Mouse (Mus musculus): ENCODE data around the gene Naxe. TPM values are rescaled to one million over a fixed set of nuclear protein-coding genes. Genes with fewer than 3 reads are reported as not detected.

Gene Naxe
- 98.7 and 106 TPM in 2 replicates for polyA plus RNA-seq (2014; fragmentation: Nextera tagmentation; extraction: Ambion mirVana)

GRCm38 (mm10) chr3:88057902-88058696 lies at the start of gene Naxe:
Naxe (minus strand) TSS chr3:88058495.
- Histone ChIP-seq H3K4me3 (ENCODE audit: low read depth, low read length) (peak within 1 kb of the TSS; percentile 80), H3K4me2 (peak within 1 kb of the TSS; percentile 89), H3K9me3 (ENCODE audit: control insufficient read depth, low read length) (0 out of 2 replicates have a peak, but pooled peaks cover 3% of the 10 kb centered on the region), H3K36me3 (ENCODE audit: control insufficient read depth, insufficient read depth, low read length) (peaks cover 26% of the 10 kb centered on the region), H3K27me3 (replicated peaks; ENCODE audit: control insufficient read depth, insufficient read depth, low read length) (no peaks in the 10 kb centered on the region), H3K27ac (ENCODE audit: low read depth, low read length) (0 out of 2 replicates have a peak within 1 kb of the TSS, but pooled peaks have one; percentile 46), H3K4me1 (replicated peaks; ENCODE audit: control insufficient read depth, insufficient read depth, low read length) (peaks cover 8% of the 10 kb centered on the region; the same call in 1 of the 2 replicates), H3K9ac (ENCODE audit: low read depth, low read length) (peak within 1 kb of the TSS; percentile 76)
- under 1% methylated on average over 60 of the region's 60 CpGs for WGBS
- ATAC-seq (replicated peaks; ENCODE audit: low FRiP score): peak; percentile 93
- peak; percentile 92 for DNase-seq (ENCODE audit: low spot score)

- ATAC-seq (replicated peaks; ENCODE audit: low FRiP score) (no peak), DNase-seq (ENCODE audit: low spot score) (no peak)
- H3K27ac ChIP-seq (ENCODE audit: low read depth, low read length): no peak overlapping the region
- no peak overlapping the region for H3K4me3 ChIP-seq (ENCODE audit: low read depth, low read length)
- no peak overlapping the region for H3K9ac ChIP-seq (ENCODE audit: low read depth, low read length)
- no peaks in the 10 kb centered on the region for H3K4me1 ChIP-seq (replicated peaks; ENCODE audit: control insufficient read depth, insufficient read depth, low read length)
- no peak overlapping the region for H3K4me2 ChIP-seq
- H3K9me3 ChIP-seq (ENCODE audit: control insufficient read depth, low read length): no peaks in the 10 kb centered on the region
- WGBS: 85% methylated on average over 4 of the region's 4 CpGs
- H3K36me3 ChIP-seq (ENCODE audit: control insufficient read depth, insufficient read depth, low read length): peaks cover 37% of the 10 kb centered on the region
- no peaks in the 10 kb centered on the region for H3K27me3 ChIP-seq (replicated peaks; ENCODE audit: control insufficient read depth, insufficient read depth, low read length)
Observed at GRCm38 (mm10) chr3:88106126-88106525, 47.8 kb upstream of the Naxe start.

GRCm38 (mm10) chr3:88102611-88103010 lies 44.3 kb upstream of the Naxe start:
- DNase-seq (ENCODE audit: low spot score): no peak
- 69% methylated on average over 6 of the region's 6 CpGs for WGBS
- 0 out of 2 replicates have a peak, but pooled peaks have one; percentile 23 for ATAC-seq (replicated peaks; ENCODE audit: low FRiP score)
- no peak overlapping the region for H3K4me3 ChIP-seq (ENCODE audit: low read depth, low read length)
- no peak overlapping the region for H3K4me2 ChIP-seq
- no peak overlapping the region for H3K9ac ChIP-seq (ENCODE audit: low read depth, low read length)
- no peaks in the 10 kb centered on the region for H3K4me1 ChIP-seq (replicated peaks; ENCODE audit: control insufficient read depth, insufficient read depth, low read length)
- H3K27ac ChIP-seq (ENCODE audit: low read depth, low read length): peak overlapping the region; percentile 67
- H3K27me3 ChIP-seq (replicated peaks; ENCODE audit: control insufficient read depth, insufficient read depth, low read length): no peaks in the 10 kb centered on the region
- H3K36me3 ChIP-seq (ENCODE audit: control insufficient read depth, insufficient read depth, low read length): peaks cover 35% of the 10 kb centered on the region
- H3K9me3 ChIP-seq (ENCODE audit: control insufficient read depth, low read length): no peaks in the 10 kb centered on the region

- H3K36me3 ChIP-seq (ENCODE audit: control insufficient read depth, insufficient read depth, low read length): peaks cover 32% of the 10 kb centered on the region
- no peaks in the 10 kb centered on the region for H3K27me3 ChIP-seq (replicated peaks; ENCODE audit: control insufficient read depth, insufficient read depth, low read length)
- H3K4me2 ChIP-seq: no peak overlapping the region
- no peak for ATAC-seq (replicated peaks; ENCODE audit: low FRiP score)
- H3K4me3 ChIP-seq (ENCODE audit: low read depth, low read length): no peak overlapping the region
- DNase-seq (ENCODE audit: low spot score): no peak
- no peak overlapping the region for H3K9ac ChIP-seq (ENCODE audit: low read depth, low read length)
- 79% methylated on average over 6 of the region's 6 CpGs for WGBS
- no peaks in the 10 kb centered on the region for H3K4me1 ChIP-seq (replicated peaks; ENCODE audit: control insufficient read depth, insufficient read depth, low read length)
- peak overlapping the region; percentile 67 for H3K27ac ChIP-seq (ENCODE audit: low read depth, low read length)
- H3K9me3 ChIP-seq (ENCODE audit: control insufficient read depth, low read length): no peaks in the 10 kb centered on the region
Observed at GRCm38 (mm10) chr3:88102196-88102595, 43.9 kb upstream of the Naxe start.

GRCm38 (mm10) chr3:88101736-88102135 lies 43.4 kb upstream of the Naxe start:
- Histone ChIP-seq H3K4me2 (no peak overlapping the region), H3K27ac (ENCODE audit: low read depth, low read length) (no peak overlapping the region; the same call in 1 of the 2 replicates), H3K9ac (ENCODE audit: low read depth, low read length) (no peak overlapping the region), H3K4me1 (replicated peaks; ENCODE audit: control insufficient read depth, insufficient read depth, low read length) (no peaks in the 10 kb centered on the region), H3K27me3 (replicated peaks; ENCODE audit: control insufficient read depth, insufficient read depth, low read length) (no peaks in the 10 kb centered on the region), H3K36me3 (ENCODE audit: control insufficient read depth, insufficient read depth, low read length) (peaks cover 32% of the 10 kb centered on the region), H3K4me3 (ENCODE audit: low read depth, low read length) (no peak overlapping the region), H3K9me3 (ENCODE audit: control insufficient read depth, low read length) (no peaks in the 10 kb centered on the region)
- WGBS: 87% methylated on average over 7 of the region's 7 CpGs
- ATAC-seq (replicated peaks; ENCODE audit: low FRiP score) (no peak), DNase-seq (ENCODE audit: low spot score) (no peak)

GRCm38 (mm10) chr3:88100251-88100650 lies 42.0 kb upstream of the Naxe start:
- H3K27me3 ChIP-seq (replicated peaks; ENCODE audit: control insufficient read depth, insufficient read depth, low read length): no peaks in the 10 kb centered on the region
- no peaks in the 10 kb centered on the region for H3K4me1 ChIP-seq (replicated peaks; ENCODE audit: control insufficient read depth, insufficient read depth, low read length)
- no peak overlapping the region for H3K27ac ChIP-seq (ENCODE audit: low read depth, low read length)
- no peaks in the 10 kb centered on the region for H3K9me3 ChIP-seq (ENCODE audit: control insufficient read depth, low read length)
- H3K36me3 ChIP-seq (ENCODE audit: control insufficient read depth, insufficient read depth, low read length): peaks cover 30% of the 10 kb centered on the region
- H3K9ac ChIP-seq (ENCODE audit: low read depth, low read length): no peak overlapping the region
- WGBS: 66% methylated on average over 3 of the region's 3 CpGs
- DNase-seq (ENCODE audit: low spot score) (no peak), ATAC-seq (replicated peaks; ENCODE audit: low FRiP score) (no peak)
- no peak overlapping the region for H3K4me3 ChIP-seq (ENCODE audit: low read depth, low read length)
- no peak overlapping the region for H3K4me2 ChIP-seq

GRCm38 (mm10) chr3:88097666-88098065 lies 39.4 kb upstream of the Naxe start:
- H3K4me2 ChIP-seq: no peak overlapping the region

GRCm38 (mm10) chr3:88094126-88094525 lies 35.8 kb upstream of the Naxe start:
- no peak overlapping the region for H3K27ac ChIP-seq (ENCODE audit: low read depth, low read length)
- no peaks in the 10 kb centered on the region for H3K27me3 ChIP-seq (replicated peaks; ENCODE audit: control insufficient read depth, insufficient read depth, low read length)
- H3K9ac ChIP-seq (ENCODE audit: low read depth, low read length): no peak overlapping the region
- H3K4me2 ChIP-seq: no peak overlapping the region
- H3K9me3 ChIP-seq (ENCODE audit: control insufficient read depth, low read length): no peaks in the 10 kb centered on the region
- DNase-seq (ENCODE audit: low spot score) (no peak), ATAC-seq (replicated peaks; ENCODE audit: low FRiP score) (no peak)
- H3K4me3 ChIP-seq (ENCODE audit: low read depth, low read length): no peak overlapping the region
- H3K4me1 ChIP-seq (replicated peaks; ENCODE audit: control insufficient read depth, insufficient read depth, low read length): no peaks in the 10 kb centered on the region
- peaks cover 38% of the 10 kb centered on the region for H3K36me3 ChIP-seq (ENCODE audit: control insufficient read depth, insufficient read depth, low read length)
- WGBS: 86% methylated on average over 5 of the region's 5 CpGs

More at GRCm38 (mm10) chr3:88097666-88098065, 39.4 kb upstream of the Naxe start:
- no peak for DNase-seq (ENCODE audit: low spot score)
- no peak overlapping the region for H3K4me3 ChIP-seq (ENCODE audit: low read depth, low read length)
- H3K27me3 ChIP-seq (replicated peaks; ENCODE audit: control insufficient read depth, insufficient read depth, low read length): no peaks in the 10 kb centered on the region
- ATAC-seq (replicated peaks; ENCODE audit: low FRiP score): no peak
- H3K9ac ChIP-seq (ENCODE audit: low read depth, low read length): no peak overlapping the region
- H3K4me1 ChIP-seq (replicated peaks; ENCODE audit: control insufficient read depth, insufficient read depth, low read length): no peaks in the 10 kb centered on the region
- no peak overlapping the region for H3K27ac ChIP-seq (ENCODE audit: low read depth, low read length)
- no peaks in the 10 kb centered on the region for H3K9me3 ChIP-seq (ENCODE audit: control insufficient read depth, low read length)
- 74% methylated on average over 6 of the region's 6 CpGs for WGBS
- peaks cover 35% of the 10 kb centered on the region for H3K36me3 ChIP-seq (ENCODE audit: control insufficient read depth, insufficient read depth, low read length)

GRCm38 (mm10) chr3:88090616-88091015 lies 32.3 kb upstream of the Naxe start:
- no peak overlapping the region for H3K9ac ChIP-seq (ENCODE audit: low read depth, low read length)
- DNase-seq (ENCODE audit: low spot score): no peak
- no peaks in the 10 kb centered on the region for H3K4me1 ChIP-seq (replicated peaks; ENCODE audit: control insufficient read depth, insufficient read depth, low read length)
- H3K9me3 ChIP-seq (ENCODE audit: control insufficient read depth, low read length): no peaks in the 10 kb centered on the region
- ATAC-seq (replicated peaks; ENCODE audit: low FRiP score): no peak
- no peak overlapping the region for H3K4me3 ChIP-seq (ENCODE audit: low read depth, low read length)
- H3K27ac ChIP-seq (ENCODE audit: low read depth, low read length): no peak overlapping the region
- H3K36me3 ChIP-seq (ENCODE audit: control insufficient read depth, insufficient read depth, low read length): peaks cover 36% of the 10 kb centered on the region
- 92% methylated on average over 6 of the region's 6 CpGs for WGBS
- no peaks in the 10 kb centered on the region for H3K27me3 ChIP-seq (replicated peaks; ENCODE audit: control insufficient read depth, insufficient read depth, low read length)
- no peak overlapping the region for H3K4me2 ChIP-seq

Measured in liver, embryonic 11.5 days (tissue).